Mouse (Mus musculus) intestine, embryonic 14.5 days (tissue): ENCODE data around the gene Csrp2. TPM values are rescaled to one million over a fixed set of nuclear protein-coding genes. Genes with fewer than 3 reads are reported as not detected.
A peak's percentile ranks its signal among the peaks of the same experiment; 100 is the strongest.

Experiments
- ATAC-seq: fragments of 200-750 bp; cut with Nextera tagmentation; replicated peaks from 2 replicates; pipeline ENCODE4 v1.8.0; 2017; ENCODE audit warnings: low read depth, moderate number of reproducible peaks, moderate TSS enrichment, moderate library complexity; ENCODE audit not compliant: low FRiP score, low TSS enrichment
- DNase-seq: peaks from one replicate; pipeline ENCODE4 v3.0.0-alpha.2; 2018; ENCODE audit warnings: low spot score
- H3K27ac ChIP-seq: fragments of 300-500 bp; sonication (generic); 2 replicates; pipeline ENCODE4 v1.5.1; 2014; ENCODE audit warnings: low read depth, mild to moderate bottlenecking, control low read depth
- H3K27me3 ChIP-seq: fragments of 300-500 bp; sonication (generic); replicated peaks from 2 replicates; pipeline ENCODE4 v1.6.1; 2014; ENCODE audit warnings: low read length, control low read depth; ENCODE audit not compliant: control insufficient read depth, insufficient read depth
- H3K36me3 ChIP-seq: fragments of 300-500 bp; sonication (generic); 2 replicates; pipeline ENCODE4 v1.6.1; 2014; ENCODE audit warnings: low read length, control low read depth; ENCODE audit not compliant: control insufficient read depth, insufficient read depth
- H3K4me1 ChIP-seq: fragments of 300-500 bp; sonication (generic); replicated peaks from 2 replicates; pipeline ENCODE4 v1.6.1; 2014; ENCODE audit warnings: low read length, control low read depth, mixed read lengths; ENCODE audit not compliant: control insufficient read depth, insufficient read depth
- H3K4me2 ChIP-seq: fragments of 300-500 bp; sonication (generic); 2 replicates; pipeline ENCODE4 v1.6.1; 2014; ENCODE audit warnings: low read length
- H3K4me3 ChIP-seq: fragments of 300-500 bp; sonication (generic); 2 replicates; pipeline ENCODE4 v1.5.1; 2014; ENCODE audit warnings: low read depth, low read length, control low read depth, mixed read lengths
- H3K9ac ChIP-seq: fragments of 300-500 bp; sonication (generic); 2 replicates; pipeline ENCODE4 v1.6.1; 2014; ENCODE audit warnings: mild to moderate bottlenecking, low read length
- H3K9me3 ChIP-seq: fragments of 300-500 bp; sonication (generic); 2 replicates; pipeline ENCODE4 v1.6.1; 2016; ENCODE audit warnings: low read length, control low read depth; ENCODE audit not compliant: control insufficient read depth
- WGBS: fragments of 180-500 bp; shearing (Covaris S2); extraction: QIAGEN DNeasy Blood & Tissue Kit; methylation state at CpG from one replicate; pipeline ENCODE4 v1.1.7; 2014; 5-methylcytosine and 5-hydroxymethylcytosine counted together
- polyA plus RNA-seq: library from polyadenylated mRNA; unstranded; fragments of >200 nt; fragmentation: Nextera tagmentation; extraction: Ambion mirVana; gene quantifications from 2 replicates; pipeline ENCODE4 v1.2.1, GENCODE M21; 2014

Gene Csrp2
- polyA plus RNA-seq, 1 experiment from 2014 or later, result 283 TPM

DNA sequence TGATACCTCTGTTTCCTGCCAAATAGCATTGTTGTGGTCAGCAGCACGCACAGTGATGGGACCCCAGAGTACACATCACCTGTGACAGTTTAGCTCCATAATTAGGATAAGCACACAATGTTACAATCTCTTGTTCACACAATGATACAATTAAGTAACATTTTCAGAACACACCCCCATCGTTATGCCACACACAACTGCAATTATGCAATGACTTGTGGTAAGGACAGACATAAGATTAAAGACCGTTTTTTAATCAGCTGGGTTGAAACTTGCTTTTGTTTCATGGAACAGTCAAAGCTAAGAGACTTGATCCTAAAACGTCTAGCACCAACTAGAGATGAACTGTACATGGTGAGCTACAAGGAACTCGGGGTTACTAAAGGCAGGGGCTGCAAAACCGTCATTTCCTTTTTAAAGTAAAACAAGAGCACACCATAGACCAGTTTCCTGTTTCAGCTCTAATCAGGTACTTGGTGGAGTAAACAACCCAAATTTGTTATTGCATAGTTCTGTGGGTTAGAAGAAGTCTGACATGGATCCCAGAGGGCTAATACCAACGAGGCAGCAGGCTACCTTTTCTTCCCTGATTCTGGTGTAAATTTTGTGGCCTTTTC is 28.8 kb upstream of the Csrp2 start:
- DNase-seq (no peak), ATAC-seq (no peak)
- 60% methylated on average over 7 of the region's 7 CpGs for WGBS
- Histone ChIP-seq H3K4me1 (no peaks in the 10 kb centered on the region), H3K36me3 (no peaks in the 10 kb centered on the region), H3K4me2 (no peak overlapping the region), H3K27me3 (no peaks in the 10 kb centered on the region), H3K9ac (no peak overlapping the region), H3K4me3 (no peak overlapping the region), H3K9me3 (no peaks in the 10 kb centered on the region), H3K27ac (no peak overlapping the region)

DNA sequence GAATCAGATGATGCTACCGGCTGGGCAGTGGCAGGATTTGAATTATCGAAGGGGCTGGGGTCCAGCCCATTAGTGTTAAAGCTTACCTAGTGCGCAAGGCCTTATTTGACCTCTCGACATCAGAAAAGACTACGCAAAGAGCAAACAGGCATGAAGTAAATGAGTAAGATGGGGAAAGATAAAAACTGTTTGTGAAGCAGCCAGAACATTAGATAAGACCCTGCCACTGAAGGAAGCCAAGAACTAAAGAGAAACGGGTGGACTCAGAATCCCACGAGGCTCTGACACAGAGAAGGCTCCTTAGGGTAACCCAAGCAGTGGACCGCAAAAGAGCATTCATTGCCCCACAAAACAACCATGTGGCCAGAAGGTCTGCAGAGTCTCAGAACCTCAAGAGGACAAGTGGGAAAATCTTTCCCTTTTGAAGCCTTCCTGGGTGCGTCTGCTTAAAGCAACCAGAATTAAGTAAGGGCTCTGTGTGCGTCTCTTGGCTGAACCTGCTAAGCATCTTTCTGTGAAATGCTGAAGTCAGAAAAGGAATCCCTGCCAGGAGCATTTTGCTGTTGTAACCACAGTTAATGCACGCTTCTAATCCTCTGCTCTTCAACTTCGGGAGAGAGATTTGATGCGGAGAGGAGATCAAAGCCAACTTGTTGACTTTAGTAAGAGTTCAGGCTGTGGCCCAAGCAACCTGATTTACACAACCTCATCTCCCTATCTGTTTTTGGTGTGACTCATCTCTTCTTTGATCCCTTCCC is 19.7 kb upstream of the Csrp2 start:
- H3K4me2 ChIP-seq, result no peak overlapping the region
- no peak for DNase-seq
- H3K9ac ChIP-seq, result no peak overlapping the region
- no peak for ATAC-seq
- peak overlapping the region; percentile 38; the same call in 1 of the 2 replicates for H3K27ac ChIP-seq
- no peaks in the 10 kb centered on the region for H3K36me3 ChIP-seq
- no peaks in the 10 kb centered on the region for H3K27me3 ChIP-seq
- 35% methylated on average over 13 of the region's 13 CpGs for WGBS
- H3K4me1 ChIP-seq, result peaks cover 10% of the 10 kb centered on the region; the same call in 1 of the 2 replicates
- no peaks in the 10 kb centered on the region for H3K9me3 ChIP-seq
- no peak overlapping the region for H3K4me3 ChIP-seq

DNA sequence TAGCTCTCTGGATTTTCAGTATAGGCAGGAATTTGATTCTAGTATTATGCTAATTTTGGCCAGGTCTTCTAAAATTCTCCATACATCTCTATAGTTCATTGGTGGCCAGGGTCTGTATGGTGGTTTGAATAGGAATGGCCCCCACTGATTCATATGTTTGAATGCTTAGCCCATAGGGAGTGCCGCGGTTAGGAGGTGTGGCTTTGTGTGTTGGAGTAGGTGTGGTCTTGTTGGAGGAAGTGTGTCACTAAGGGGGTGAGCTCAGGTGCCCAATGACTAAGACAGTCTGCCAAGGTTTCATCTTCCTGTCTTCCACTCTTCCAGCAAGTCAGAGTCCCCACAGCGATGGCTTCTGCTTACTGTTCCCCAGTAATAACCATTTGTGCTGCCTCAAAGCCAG is 15.7 kb upstream of the Csrp2 start:
- no peak for ATAC-seq
- Histone ChIP-seq H3K9me3 (no peaks in the 10 kb centered on the region), H3K9ac (no peak overlapping the region), H3K4me1 (peaks cover 10% of the 10 kb centered on the region; the same call in 1 of the 2 replicates), H3K27me3 (no peaks in the 10 kb centered on the region), H3K4me3 (no peak overlapping the region), H3K27ac (no peak overlapping the region), H3K4me2 (no peak overlapping the region), H3K36me3 (no peaks in the 10 kb centered on the region)
- WGBS, result 96% methylated on average over 3 of the region's 3 CpGs
- no peak for DNase-seq

DNA sequence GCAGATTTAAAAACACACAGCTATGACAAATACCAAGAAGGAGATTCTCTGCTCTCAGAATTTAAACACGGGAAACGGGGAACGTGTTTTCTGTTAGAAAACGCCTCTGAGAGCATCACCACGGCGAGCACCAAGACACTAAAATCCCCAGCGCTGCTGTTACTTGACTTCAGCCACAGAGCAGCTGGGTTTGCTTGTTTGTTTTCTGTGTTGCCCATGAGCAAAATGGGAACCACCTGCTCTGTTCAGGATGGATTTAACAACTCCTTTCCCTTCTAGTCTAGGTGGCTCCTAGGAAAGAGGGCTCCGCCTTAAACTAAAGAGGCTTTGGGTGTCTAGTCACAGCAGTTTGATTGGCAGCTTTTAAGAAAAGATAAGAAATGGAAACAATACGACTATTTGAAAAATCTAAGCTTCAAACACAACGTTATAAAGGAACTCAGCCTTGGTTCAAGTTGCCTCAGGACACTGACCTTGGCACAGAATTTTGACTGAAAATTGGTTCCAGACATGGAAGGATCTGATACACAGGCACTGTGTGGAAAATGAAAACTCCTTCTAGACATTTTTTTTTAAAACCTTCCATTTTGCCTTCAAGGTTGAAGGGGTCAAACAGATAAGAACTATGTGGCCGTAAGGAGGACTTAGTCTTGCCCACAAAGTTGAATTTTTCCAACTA is 2.8 kb upstream of the Csrp2 start:
- H3K4me1 ChIP-seq, result peaks cover 11% of the 10 kb centered on the region
- H3K36me3 ChIP-seq, result no peaks in the 10 kb centered on the region
- H3K9ac ChIP-seq, result no peak overlapping the region
- DNase-seq, result no peak
- no peaks in the 10 kb centered on the region for H3K9me3 ChIP-seq
- no peak overlapping the region for H3K27ac ChIP-seq
- ATAC-seq, result no peak
- no peak overlapping the region for H3K4me3 ChIP-seq
- no peaks in the 10 kb centered on the region for H3K27me3 ChIP-seq
- WGBS, result 77% methylated on average over 11 of the region's 11 CpGs
- H3K4me2 ChIP-seq, result no peak overlapping the region

DNA sequence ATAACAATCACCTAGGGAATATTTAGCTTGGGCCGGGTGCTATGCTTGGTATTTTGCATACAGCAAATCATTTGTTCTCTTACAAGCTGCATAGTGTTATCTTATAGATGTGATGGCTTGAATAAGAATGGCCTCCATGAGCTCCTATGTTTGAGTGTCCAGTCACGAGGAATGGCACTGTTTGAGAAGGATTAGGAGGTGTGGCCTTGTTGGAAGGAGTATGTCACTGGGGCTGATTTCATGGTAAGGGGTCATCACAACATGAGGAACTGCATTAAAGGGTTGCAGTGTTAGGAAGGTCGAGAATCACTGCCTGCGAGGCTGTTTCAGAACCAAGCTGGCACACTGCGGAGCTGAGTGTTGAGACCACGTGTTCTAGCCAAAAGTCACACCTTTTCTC is 2.1 kb upstream of the Csrp2 start:
- Histone ChIP-seq H3K27me3 (no peaks in the 10 kb centered on the region), H3K9ac (no peak overlapping the region), H3K36me3 (no peaks in the 10 kb centered on the region), H3K27ac (no peak overlapping the region), H3K4me2 (no peak overlapping the region), H3K4me3 (no peak overlapping the region), H3K9me3 (no peaks in the 10 kb centered on the region), H3K4me1 (peaks cover 18% of the 10 kb centered on the region)
- no peak for ATAC-seq
- DNase-seq, result no peak
- 93% methylated on average over 6 of the region's 6 CpGs for WGBS

DNA sequence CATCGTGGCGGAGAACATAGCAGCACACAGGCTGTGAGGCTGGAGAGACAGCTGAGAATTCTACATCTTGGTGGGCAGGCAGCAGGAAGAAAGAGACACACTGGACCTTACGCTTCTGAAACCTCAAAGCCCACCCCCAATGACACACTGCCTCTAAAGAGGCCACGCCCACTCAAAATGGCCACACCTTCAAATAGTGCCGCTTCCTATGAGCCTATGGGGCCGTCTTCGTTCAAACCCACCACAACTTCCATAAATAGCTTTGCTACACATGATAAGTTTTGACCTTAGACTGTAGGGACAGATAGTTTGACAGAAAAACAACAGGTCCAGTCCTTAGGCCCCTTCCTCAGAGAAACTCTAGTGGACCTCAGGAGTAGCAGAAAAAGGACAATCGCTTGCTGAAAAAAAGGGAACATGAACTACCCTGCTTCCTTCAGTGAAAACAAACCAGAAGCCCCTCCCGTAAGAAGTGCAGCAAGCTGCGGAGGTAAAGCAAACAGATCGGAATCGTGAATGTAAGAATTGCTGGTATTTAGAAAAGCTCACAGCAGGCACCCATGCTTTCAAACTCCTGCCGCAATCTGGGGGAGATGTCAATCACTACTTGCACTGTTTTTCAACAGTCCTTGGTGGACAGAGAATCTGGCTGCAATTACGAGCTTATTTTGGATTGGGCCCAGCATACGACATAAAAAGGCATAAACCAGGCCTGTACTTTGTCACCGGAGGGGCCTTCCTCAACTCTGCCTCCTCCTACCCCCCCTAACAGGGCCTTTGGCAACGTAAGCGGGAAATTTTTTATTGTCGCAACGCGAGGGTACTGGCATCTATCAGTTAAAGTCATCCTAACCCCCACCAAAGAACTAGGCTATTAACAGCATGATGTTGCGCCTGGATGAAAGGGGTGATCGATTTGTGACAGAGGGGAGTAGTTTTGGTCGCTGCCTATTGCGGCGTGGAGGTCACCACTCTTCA is 886 bp upstream of the Csrp2 start:
- H3K4me1 ChIP-seq, result peaks cover 18% of the 10 kb centered on the region
- no peaks in the 10 kb centered on the region for H3K9me3 ChIP-seq
- peak; percentile 77 for DNase-seq
- ATAC-seq, result no peak
- 16% methylated on average over 26 of the region's 26 CpGs for WGBS
- H3K9ac ChIP-seq, result peak overlapping the region; percentile 84
- H3K4me3 ChIP-seq, result peak overlapping the region; percentile 82
- H3K27ac ChIP-seq, result peak overlapping the region; percentile 94
- H3K27me3 ChIP-seq, result no peaks in the 10 kb centered on the region
- peak overlapping the region; percentile 73 for H3K4me2 ChIP-seq
- no peaks in the 10 kb centered on the region for H3K36me3 ChIP-seq

DNA sequence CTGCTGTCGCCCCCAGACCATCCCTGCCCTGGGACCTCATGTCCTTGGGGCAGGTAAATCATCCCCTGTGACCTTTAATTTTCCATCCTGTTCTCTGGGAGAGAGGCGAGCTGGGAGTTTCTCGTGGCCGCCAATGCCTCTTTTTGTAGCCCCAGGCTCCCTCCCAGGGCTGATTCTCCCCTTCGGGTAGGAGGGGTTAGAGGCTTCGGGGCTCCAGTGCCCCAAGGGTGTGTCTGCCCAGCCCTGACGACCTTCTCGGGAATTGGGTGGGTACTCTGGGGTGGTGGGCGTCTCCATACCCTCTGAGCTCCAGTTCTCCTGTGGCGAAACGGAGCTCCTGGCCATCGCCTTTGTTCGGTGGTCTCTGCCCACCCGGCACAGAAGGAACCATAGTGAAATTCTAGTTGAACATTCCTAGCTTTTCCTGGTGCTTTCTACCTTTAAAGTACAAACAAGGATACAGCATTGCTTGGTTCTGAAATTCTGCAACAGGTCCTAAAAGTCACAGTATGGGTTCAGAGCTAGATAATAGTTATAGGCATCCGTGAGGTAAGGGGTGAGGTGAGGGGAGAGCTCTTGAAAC is 870 bp downstream of the Csrp2 start:
- H3K4me2 ChIP-seq, result peak overlapping the region; percentile 73
- H3K4me3 ChIP-seq, result peak overlapping the region; percentile 82
- H3K27ac ChIP-seq, result peak overlapping the region; percentile 94
- no peaks in the 10 kb centered on the region for H3K36me3 ChIP-seq
- H3K27me3 ChIP-seq, result no peaks in the 10 kb centered on the region
- DNase-seq (no peak), ATAC-seq (peak; percentile 59)
- peak overlapping the region; percentile 84 for H3K9ac ChIP-seq
- H3K9me3 ChIP-seq, result no peaks in the 10 kb centered on the region
- WGBS, result under 1% methylated on average over 15 of the region's 15 CpGs
- H3K4me1 ChIP-seq, result peaks cover 21% of the 10 kb centered on the region

DNA sequence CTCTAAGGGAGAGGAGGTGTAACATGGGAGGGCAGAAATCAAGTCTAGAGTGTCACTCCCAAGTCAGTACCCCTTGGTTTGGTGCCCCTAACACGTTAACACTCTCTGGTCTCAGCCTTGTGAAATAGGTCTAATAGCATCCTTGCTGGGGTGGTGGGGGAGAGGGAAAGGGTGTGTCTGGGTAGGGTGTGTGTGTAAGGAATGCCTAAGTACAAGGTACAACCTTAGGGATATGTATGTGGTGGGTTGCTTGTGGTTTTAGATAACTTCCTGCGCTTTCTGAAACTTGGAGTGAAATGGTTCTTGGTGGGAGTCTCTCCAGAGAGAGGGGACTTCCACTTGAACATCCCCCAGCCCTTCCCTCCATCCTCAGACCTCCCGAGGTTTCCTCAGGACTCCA is 2.3 kb downstream of the Csrp2 start:
- ATAC-seq (no peak), DNase-seq (no peak)
- Histone ChIP-seq H3K9me3 (no peaks in the 10 kb centered on the region), H3K4me3 (peak overlapping the region; percentile 82), H3K27me3 (no peaks in the 10 kb centered on the region), H3K27ac (peak overlapping the region; percentile 51; the same call in 1 of the 2 replicates), H3K4me1 (peaks cover 33% of the 10 kb centered on the region), H3K9ac (0 out of 2 replicates have a peak overlapping the region, but pooled peaks have one; percentile 3), H3K36me3 (no peaks in the 10 kb centered on the region), H3K4me2 (peak overlapping the region; percentile 73)
- WGBS, result 51% methylated on average over 3 of the region's 3 CpGs
